Mouse (Mus musculus): ENCODE measurements around the gene Ifna5.

The Ifna5 gene

GRCm38 (mm10) chr4:88864599-88864998 is 29.3 kb downstream of the Ifna5 start:
- no peak for DNase-seq (ENCODE audit: low spot score in 2 of 2)

GRCm38 (mm10) chr4:88865011-88865569 is 29.8 kb downstream of the Ifna5 start:
- DNase-seq (ENCODE audit: low spot score in 2 of 2): no peak

GRCm38 (mm10) chr4:88867366-88867925 is 32.1 kb downstream of the Ifna5 start:
- peak; percentile 66 to 77 for DNase-seq (ENCODE audit: low spot score in 2 of 2)

GRCm38 (mm10) chr4:88867926-88868911 is 32.9 kb downstream of the Ifna5 start:
- no peak for DNase-seq (ENCODE audit: low spot score in 2 of 2)

DNA sequence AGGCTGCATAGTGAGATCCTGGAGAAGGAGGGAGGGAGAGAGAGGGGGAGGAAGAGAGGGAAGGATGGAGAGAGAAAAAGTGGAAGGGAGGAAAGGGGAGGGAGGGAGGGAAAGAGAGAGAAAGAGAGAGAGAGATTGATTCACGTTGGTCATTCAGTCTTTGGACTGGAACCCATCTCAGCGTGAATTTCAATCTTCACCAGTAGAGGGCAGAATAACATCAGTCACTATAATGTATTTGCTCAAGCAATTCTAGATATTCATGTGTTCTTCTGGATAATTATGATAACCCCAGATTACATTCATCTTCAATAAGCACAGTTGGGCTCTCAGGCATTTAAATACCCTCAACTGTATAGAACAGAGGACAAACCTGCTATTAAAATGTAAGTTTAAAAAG is 37.4 kb downstream of the Ifna5 start:
- DNase-seq (ENCODE audit: low spot score in 2 of 2): no peak

DNA sequence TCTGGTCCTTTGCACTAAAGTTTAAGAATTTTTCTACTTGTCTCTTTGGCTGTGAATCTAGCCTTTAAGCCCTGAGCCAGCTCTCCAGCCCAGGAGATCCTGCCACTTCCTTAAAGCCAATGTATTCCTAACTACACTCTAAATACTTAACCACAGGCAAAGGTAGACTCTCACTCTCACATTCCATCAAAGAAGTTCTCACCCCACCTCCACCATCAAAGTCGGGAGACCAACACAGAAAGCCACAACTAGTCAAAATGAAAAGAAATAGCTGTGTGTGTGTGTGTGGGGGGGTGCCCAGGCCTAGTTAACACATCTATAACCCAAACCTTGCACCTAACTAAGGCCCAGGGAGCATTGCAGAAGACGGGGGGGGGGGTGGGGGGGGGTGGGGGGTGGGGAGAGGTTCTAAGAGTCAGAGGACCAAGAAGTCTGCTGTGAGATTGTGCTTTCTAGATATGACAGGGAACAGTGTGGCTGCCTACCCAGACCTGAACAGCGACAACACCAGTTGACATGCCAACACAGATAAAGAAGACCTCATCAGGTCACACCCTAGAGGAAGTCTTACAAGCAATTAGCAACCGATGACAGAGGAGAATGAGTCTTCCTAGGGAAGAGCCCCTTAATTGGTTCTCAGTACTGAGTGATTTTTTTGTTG is 40.2 kb downstream of the Ifna5 start:
- DNase-seq (ENCODE audit: low spot score in 2 of 2): no peak

GRCm38 (mm10) chr4:88876520-88876919 is 41.2 kb downstream of the Ifna5 start:
- DNase-seq (ENCODE audit: low spot score in 2 of 2): no peak

- DNase-seq (ENCODE audit: low spot score in 2 of 2): no peak
These were observed 42.9 kb downstream of the Ifna5 start for GRCm38 (mm10) chr4:88878246-88878645.

DNA sequence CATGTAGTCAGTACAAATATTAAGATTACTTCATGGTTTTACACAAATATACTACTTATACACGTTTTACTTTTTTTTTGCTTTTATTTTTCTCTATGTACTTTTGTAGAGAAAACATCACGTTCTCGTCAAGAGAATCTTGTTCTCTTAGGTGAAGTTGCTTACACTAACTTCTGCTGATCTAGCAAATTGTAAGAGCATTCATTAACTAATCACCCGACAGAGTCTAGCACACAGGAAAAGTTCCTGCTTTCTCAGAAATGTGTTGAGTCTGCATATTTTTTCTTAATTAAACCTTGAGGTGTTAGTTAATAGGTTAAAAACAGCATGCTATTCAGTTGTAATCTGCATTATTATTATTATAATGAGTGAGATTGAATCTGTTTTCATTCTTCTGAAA is 43.4 kb downstream of the Ifna5 start:
- DNase-seq (ENCODE audit: low spot score in 2 of 2): no peak

DNA sequence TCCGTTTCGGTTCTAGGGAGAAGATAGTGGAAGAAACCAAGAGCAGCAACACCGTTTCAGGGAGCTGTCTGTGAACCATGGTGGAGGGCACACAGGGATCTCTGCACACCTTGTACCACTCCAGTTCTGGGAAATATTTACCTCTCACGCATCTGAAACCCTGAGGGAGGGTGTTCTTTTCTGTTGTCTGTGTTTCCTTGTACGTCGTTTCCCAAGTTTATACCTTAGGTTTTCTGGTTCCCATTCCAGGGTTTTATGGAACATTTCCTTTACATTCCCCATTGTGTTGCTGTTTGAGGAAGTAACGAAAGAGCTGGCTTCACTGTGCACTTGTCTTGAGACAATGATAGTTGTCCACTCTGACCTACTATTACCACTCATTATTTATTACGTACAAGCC is 44.8 kb downstream of the Ifna5 start, which contains the start of gene Ifne:
Gene Ifne, minus strand, starts transcription at position 101 of the 400 bp plus-strand sequence.
- no peak for DNase-seq (ENCODE audit: low spot score in 2 of 2)
